Mouse (Mus musculus): ENCODE measurements around the gene 4930558K02Rik.

The 4930558K02Rik gene

DNA sequence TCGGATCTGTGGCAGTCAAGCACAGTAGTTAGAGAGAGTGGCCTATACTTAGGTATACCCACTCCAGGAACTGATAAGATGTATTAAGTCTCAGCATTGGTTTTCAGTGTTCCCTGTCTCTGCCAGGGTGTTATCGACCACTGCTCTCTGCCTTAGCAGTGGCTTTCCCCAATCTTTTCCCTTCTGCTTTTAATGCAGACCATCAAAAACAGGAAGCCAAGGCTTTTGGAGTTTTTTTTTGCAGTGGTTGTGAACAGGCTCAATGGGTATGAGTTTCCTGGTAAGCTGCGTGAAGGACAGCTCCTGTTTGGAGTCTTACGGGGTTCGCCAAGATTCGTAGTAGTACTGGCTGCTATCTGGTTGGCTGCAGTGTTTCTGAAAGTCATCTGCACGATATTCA, 13.0 kb upstream of the 4930558K02Rik start:
- no peak for DNase-seq (ENCODE audit: low spot score)

DNA sequence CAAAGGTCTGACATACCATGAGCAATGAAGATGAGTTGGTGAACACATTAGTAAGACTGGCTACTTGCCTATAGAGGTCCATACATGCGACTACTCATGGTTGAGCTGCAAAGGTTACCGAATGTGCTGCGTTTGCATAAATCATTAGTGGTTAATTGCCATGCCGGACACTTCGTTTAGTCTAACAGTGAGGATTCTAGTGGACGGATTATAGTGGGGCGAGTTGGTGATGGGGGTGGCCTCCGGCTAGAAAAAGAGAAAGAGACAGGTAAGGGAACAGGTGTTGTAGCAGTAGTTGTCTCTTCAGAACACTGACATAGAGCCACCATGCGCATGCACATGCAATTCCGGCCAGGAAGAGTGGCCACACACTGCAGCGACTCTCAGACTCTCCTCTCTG, 12.4 kb upstream of the 4930558K02Rik start:
- DNase-seq (ENCODE audit: low spot score): no peak

DNA sequence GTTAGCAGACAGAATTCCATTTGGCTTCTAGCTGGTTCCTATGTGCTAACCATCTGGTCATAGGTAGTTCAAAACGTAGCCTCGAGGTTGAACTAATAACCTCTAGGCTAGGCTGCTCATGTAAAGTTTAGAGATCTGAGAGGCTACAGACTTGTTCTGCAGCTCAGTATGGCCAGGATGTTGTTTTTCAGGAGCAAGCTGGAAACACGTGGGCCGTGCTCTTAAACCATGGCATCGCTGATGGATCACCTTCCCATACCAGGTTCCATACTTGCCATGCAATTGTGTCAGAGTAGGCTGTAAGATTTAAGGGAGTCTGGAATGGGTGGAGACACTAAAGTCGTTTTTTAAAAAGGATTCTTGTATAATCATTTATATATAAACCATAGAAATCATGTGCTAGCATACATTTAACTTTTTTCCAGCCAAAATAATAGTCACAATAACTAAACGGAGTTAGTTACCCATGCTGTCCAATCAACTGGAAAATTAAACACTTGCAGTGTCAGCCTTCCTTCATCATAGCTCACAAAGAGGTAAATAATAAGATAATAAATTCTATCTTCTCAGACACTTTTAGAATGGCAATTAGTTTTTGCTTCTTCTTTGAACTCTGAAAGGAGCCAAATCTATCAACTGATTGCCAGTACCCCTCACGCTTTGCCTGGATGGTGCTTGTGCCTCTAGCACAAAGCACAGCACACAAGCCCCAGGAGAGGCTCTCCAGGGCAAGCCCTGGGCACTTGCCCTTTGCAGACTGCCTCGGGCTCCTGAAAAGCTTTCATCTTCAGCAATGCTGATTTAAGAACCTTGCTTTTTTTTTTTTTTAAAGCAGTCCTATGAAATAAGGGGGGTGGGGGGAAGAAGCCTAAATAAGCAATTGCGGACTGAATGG, 11.5 kb upstream of the 4930558K02Rik start:
- DNase-seq (ENCODE audit: low spot score): no peak

DNA sequence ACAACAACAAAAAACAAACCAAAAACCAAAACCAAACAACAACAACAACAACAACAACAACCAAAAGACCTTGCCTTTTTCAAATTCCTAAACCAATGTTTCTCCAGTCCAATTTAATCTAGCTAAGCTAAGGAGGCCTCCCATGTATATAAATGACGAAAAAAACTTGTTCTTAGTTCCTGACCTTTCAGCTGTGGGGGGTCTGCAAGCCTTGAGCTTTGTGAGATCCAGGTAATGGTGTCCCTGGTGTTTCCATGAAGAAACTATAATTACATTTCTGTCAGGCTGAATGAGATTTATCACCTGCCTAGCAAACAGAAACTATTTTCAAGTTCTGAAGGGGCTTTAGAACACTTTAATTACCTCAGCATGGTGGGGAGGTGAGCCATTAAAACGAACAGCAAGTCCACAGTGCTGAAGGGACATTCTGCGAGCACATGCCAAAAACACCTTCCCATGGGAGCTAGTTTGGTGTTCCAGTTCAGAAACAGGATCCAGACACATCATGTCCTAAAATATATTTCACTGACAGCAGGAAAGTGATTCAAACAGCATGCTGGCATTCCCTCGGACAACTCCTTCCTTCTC, 4.6 kb upstream of the 4930558K02Rik start:
- DNase-seq (ENCODE audit: low spot score): no peak

DNA sequence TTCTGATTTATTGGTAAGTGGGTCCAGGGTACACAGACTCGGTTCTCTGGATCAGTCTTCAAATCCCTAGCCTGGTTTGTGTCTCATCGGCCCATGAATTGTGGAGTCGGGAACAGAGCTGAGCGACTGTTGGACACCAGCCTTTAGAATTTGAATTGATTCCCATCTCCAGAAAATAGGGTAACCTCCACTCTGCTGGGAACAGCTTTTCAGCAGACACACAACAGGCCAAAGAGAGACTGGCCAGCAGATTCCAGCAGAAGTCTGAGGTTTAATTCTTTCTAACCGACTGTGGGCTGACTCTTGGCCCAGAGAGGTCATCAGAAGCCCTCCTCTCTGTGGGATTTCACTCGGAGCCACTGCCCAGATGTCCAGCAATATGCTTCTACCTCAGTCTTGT, 4.0 kb upstream of the 4930558K02Rik start:
- no peak for DNase-seq (ENCODE audit: low spot score)

DNA sequence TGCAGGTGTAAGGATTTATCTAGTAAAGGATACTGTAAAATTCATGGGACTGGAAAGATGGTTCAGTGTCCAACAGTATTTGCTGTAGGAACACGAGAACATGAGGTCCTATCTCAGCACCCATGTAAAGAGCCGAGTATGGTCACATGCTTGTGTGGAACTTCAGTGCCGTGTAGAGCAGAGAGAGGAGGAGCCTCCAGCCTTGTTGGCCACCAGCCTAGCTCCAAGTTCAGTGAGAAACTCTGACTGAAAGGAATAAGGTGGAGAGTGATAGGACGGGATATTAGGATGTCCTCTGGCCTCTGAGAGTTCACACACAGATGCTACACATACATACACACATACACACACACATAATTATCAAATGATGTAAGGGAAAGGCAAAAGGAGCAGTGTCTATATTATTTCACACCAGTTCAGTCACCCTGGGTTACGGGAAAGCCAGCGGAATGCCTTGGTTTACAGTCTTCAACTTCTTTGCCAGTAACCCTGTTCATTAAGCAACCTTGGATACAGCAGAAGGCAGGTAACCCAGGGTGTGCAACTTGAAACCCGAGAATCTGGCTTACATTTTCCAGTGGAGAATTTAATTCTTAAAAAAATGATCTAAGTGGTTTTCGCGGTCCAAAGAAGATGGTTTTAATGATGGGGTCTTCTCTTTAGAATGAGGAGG, 1.3 kb upstream of the 4930558K02Rik start:
- no peak for DNase-seq (ENCODE audit: low spot score)

DNA sequence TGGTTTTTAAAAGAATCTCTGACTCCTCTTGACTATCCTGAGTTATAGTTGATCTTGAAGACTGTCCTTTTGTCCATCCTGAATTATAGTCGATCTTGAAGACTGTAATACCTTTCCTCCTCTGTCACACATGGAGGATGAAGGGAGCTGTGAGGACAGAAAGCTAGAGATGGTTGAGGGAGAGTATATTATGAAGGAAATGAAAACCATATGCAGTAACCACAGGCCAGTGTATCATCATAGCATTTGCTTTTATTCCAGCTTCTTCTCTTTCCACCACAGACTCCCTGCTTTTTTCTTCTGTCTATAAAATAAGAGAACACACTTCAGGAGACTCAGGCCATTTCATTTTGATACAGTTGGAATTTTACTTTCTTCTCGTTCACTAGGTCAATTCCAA, 610 bp upstream of the 4930558K02Rik start:
- DNase-seq (ENCODE audit: low spot score): no peak

DNA sequence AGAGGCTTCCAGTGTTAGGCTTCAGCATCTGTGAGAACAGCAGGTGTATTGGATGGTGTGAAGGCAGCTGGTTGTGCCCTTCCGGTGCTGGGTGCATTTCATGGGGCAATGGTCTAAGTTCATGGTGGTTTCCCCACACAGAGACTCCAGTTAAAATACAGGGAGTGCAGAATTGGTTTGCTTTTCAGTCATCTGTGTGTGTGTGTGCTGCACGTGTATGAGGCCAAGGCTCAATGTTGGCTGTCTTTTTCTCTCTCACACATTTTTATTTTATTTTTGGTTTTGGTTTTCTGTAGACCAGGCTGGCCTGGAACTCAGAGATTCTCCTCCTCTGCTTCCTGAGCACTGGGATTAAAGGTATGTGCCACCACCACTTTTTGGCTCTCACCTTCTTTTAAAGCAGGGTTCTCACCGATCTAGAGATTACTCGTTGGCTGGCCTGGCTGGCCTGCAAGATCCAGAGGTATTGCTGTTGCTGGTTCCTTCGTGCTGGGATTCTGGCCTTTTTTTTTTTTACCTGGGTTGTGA, 1.2 kb downstream of the 4930558K02Rik start:
- no peak for DNase-seq (ENCODE audit: low spot score)

DNA sequence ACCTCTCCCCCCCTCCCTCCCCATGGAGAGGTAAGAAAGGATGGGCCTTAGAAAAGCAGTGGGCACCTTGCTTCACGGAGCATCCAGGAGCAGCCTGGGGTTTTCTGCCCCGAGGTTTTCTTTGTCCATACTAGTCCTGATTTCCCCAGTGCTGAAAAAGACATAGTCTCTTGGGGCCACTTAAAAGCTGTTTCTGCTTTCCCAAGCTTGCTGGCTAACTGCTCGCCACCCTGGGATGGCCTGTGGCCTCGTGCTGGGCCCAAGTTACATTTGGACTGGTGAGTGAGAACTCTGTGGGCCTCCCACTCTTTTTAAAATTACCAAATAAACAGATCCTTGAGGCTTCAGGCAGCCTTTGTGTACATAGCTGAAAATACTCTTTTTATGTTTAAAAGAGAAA, 2.1 kb downstream of the 4930558K02Rik start:
- no peak for DNase-seq (ENCODE audit: low spot score)

DNA sequence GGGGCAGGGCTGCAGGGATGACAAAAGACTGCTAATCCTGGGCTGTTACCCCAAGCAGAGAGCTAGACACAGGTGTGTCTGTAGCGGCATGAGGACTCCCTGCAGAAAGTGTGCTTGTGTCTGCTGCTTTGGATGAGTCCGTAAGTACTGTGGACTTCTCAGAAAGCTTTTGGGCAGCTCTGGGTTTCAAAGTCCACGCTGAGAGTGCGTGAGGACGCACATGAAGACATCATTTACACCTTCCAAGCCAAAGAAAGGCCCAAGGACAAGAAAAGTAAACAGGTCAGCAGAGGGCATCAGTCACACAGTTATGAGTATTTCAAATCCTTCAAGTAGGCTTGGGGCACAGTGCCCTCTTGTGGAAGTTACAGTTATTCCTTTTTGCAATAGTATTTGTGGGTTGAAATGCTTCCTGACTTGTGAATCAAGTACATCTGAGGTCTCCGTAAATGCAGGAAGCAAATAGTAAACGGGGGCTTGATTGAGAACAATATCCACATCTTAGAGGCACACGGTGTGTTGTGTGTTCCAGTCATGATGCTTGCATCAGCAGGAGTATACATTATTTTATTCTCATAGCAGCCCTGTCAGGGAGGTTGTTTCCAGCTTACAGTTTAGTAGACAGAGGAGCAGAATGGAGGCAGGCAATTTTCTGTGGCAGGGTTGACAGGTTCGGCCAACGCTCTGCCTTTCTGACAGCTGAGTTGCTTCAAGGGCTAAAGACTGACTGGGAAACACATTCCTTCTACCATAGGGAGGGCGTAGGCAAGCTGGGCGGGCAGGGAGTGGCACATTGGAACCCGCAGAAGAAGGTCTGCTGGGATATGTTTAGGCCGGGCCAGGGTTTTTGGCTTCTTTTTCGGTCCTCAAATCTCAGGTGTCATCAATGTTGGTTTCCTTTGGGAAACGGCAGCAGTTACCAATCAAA, 2.9 kb downstream of the 4930558K02Rik start:
- DNase-seq (ENCODE audit: low spot score): peak; percentile 68

DNA sequence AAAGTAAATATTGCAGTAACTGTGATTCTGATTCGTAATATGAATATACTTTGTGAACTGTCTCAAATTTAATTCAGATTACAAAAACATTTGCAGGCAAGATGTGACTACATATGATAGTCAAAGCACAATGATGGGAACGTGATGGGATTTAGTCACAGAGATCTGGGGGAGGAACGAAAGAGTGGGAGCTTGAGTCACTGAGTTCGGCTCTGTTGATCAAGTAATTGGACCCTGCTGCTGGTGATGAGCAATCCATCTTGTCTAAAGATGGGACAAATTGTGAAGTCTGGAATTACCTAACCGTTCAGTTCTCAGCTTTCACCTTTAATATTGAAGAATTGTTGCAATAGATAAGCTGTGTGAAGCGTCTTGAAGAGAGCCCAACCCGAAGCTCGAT, 7.2 kb downstream of the 4930558K02Rik start:
- DNase-seq (ENCODE audit: low spot score): no peak

DNA sequence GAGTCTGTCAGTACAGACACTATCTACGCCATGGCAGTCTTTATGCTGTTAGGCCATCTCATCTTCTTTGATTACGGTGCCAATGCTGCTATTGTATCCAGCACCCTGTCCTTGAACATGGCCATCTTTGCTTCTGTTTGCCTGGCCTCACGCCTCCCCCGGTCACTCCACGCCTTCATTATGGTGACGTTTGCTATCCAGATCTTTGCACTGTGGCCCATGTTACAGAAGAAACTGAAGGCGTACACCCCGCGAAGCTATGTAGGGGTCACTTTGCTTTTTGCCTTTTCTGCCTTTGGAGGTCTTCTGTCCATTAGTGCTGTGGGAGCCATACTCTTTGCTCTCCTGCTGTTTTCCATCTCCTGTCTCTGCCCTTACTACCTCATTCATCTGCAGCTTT, 8.6 kb downstream of the 4930558K02Rik start:
- no peak for DNase-seq (ENCODE audit: low spot score)

DNA sequence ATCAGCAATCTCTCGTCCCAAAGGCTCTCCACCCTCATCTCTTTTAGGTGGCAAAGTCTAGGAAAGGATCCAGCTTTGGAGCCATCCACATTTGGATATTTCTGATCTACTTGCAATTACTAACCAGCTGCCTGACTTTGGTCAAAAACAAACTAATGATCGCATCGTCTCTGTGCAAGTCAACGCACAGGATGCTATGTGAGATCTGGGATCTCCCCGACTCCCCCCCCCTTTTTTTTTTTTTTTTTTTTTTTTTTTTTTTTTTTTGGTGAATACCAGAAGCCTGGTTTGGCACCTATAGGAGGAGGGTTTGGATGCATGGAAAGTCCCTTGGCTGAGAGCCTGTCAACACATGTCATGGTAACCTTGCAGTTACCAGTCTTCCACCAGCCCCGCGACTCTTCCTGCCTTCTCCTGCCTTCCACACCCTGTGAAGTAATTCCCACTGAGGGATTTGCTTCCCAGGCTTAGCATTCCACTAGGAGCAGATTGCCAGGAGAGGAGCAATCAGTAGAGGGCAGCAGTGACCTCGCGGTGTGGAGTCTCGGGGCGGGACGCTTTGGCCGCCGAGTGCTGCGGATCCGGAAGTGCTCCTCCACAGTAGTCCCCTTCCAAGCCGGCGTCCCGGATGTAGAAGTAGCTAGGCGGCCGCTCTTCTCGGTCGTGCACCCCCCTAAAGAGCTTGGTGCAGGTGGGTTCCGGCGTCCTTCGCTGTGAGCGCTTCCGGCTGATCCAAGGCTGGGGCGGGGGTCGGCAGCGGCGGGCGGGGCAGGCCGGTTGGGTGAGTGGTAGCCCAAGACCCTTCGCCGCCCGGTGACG, 10.6 kb downstream of the 4930558K02Rik start, which contains the start of gene Pigc:
Gene Pigc, plus strand, starts transcription at position 598 of the 819 bp plus-strand sequence.
- peak; percentile 84 for DNase-seq (ENCODE audit: low spot score)

DNA sequence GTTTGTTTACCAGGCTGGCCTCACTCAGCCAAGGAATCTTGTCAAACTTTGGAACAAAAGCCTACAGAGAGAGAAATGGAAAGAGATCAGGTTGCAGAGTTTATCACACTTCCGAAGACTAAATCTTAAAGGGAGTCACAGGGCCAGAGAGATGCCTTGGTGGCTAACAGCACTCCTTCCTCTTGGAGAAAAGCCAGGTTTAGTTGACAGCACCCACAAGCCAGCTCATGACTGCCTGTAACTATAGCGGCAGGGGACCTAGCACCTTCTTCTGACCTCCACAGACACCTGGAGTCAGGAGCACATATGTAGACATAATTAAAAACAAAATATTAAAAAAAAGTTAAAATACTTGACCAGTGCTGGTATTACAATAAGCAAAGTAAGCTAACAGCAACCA, 11.5 kb downstream of the 4930558K02Rik start:
- DNase-seq (ENCODE audit: low spot score): no peak

DNA sequence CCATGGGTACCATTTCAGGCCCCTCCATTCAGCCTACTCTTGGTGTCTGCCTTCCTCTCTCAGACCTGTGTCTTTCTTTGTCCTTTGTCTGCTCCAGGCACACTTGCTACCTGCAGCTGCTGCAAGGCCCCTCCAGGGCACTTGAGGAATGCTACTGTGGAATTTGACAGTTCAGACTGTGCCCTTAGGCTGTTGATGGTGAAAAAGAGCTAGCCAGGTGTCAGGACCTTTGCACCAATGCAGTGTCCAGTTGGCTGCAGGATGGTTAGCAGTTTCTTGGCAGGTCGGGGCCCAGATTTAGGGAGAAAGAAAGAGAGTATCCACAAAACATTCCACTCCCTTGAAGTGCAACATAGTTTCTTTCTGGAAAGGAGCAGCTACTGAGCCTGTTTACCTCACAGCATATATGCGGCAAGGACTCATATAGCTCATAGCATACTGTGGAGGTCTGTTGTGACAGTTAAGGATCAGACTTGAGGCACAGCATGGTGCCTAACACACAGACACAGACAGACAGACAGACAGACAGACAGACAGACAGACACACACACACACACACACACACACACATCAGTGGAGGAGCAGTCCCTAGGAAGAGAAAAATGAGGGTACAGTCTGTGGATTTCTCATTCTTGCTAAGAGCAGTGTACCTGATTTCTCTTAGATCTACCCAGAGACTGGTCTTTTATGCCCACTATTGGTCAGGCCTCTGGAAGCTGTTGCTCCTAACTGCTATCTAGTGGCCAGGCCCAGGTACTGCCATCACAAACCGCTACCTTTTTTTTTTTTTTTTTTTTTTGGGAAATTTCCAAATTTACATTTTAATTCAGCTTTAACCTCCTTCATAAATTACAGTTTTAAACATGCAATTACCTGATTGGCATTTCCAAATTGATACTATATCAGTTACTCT, 16.7 kb downstream of the 4930558K02Rik start:
- DNase-seq (ENCODE audit: low spot score): no peak

DNA sequence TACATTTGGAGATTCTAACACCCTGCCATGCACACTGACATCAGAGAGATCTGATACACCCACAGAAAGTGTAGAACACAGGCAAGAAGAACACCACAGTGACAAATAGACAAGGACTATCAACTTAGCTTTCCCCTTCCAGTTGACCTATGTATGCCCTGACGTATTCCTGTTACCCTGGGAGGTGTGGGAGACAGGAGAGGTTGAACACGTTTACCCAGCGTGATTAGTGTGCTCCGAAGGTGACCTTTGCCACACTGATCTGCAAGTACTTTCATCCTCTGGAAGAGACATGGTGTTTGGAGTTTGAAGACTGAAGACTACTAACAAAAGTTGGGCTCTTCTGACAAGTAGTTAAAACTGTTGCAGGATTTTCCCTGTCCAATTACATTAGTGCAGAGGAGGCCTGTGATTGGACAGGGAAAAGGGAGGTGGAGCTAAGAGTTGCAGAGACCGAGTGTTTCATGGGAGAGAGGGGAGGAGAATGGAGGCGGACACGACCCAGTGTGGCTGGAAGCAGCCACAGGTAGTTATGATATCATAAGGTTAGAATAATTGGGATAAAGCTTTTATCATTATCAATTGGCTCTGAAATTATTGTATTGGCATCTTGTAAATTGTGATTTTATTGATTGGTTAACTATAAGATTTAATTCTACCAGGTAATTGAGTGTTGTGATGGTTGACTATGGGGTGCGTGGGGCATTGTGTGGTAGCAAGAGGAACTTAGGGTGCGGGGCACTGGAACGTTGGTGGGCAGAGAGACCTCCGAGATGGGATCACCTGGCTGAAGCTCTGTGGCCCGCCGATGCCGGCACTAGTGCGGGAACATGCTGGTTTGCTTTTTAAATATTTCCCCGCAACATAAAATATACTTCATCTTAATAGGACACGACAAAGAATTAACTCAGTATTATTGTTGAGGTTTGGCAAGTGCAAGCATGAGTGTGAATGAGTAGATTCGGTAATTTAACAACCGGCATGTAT, 21.2 kb downstream of the 4930558K02Rik start:
- no peak for DNase-seq (ENCODE audit: low spot score)

DNA sequence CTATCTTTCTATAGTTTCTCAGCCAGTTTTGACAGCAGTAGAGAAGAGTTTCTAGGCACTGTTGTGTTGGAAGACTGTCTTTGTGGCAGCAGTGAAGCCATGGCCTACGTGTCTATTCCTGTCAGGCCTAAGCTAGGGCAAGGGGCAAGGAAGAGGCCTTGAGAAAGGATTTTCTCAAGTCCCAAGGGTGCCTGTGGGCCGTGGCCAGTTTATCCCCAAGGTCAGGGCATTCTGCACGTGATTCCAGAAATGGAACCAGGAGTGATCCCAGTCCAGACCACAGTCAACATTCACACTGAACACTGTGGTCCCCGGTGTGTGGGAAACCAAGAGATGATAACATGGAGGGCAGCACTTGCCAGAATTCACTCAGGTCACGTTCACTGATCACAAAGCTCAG, 23.6 kb downstream of the 4930558K02Rik start:
- no peak for DNase-seq (ENCODE audit: low spot score)

DNA sequence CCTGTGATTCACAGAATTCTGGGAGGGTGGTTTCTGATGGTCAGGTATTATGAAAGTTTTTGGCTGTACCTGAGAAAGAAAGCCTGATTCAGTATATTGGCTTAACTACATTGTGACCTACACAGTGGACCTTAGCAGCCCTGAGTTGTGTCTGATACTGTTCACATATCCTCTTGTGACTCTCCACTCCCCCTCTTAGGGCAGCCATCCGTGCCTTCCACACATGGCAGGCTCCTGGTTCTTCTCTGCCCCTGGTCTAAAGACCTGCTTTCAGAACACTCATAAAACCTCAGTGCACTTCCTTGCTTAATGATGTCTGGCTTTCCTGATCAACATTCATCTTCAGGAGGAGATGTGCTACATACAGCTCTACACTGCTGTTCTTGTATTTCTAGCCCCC, 26.8 kb downstream of the 4930558K02Rik start:
- DNase-seq (ENCODE audit: low spot score): no peak
